Mouse (Mus musculus) CD4-positive, CD25-positive, alpha-beta regulatory T cell, adult 4 months (primary cell): ENCODE data around the gene BC030867. TPM values are rescaled to one million over a fixed set of nuclear protein-coding genes. Genes with fewer than 3 reads are reported as not detected.

Source experiments
- ATAC-seq: one replicate; pipeline ENCODE4 v1.8.0; 2017
- polyA plus RNA-seq, 2 experiments: library from polyadenylated mRNA; unstranded; fragments of 100-300 nt; shearing (Covaris generic); gene quantifications; one replicate each; pipeline ENCODE4 v1.2.1; 2017

The BC030867 gene
- polyA plus RNA-seq, 2 experiments from 2014 or later: 0.40 to 1.8 TPM

DNA sequence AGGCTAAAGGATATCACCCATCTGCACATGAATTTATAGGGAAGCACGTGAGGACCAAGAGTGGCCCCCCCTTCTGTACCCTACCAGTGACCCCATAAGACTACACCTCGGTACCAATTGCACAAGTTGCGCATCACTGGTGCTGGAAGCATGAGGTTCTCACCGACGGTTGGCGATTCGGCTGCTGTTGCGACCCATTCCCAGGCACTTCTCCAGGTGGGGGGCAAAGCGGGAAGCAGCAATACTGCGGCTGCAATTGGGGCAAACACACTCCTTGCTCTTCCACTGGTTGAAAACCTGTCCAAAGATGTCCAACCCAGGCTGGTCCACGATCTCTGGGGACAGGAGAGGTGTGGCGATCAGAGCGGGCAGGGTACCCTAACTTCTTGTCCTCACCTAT is 45.3 kb downstream of the BC030867 start:
- no peak for ATAC-seq

DNA sequence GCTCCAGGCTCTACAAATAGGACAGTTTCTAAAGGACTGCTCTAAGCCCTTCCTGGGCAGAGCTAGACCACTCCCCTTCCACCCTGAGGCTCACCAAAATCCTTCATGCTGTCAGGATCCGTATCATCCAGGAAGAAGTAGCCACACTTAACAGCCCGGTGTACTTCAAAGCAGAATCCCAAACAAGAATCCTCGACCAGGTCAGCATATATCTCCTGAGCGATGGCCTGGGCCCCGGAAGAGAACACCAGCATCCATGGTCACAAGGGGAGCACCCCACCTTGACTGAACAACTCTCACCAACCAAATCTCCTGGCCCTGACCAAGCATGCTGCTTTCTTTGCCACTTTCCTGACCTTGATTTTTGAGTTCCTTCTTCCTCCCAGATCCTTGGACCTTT is 45.7 kb downstream of the BC030867 start:
- no peak for ATAC-seq

DNA sequence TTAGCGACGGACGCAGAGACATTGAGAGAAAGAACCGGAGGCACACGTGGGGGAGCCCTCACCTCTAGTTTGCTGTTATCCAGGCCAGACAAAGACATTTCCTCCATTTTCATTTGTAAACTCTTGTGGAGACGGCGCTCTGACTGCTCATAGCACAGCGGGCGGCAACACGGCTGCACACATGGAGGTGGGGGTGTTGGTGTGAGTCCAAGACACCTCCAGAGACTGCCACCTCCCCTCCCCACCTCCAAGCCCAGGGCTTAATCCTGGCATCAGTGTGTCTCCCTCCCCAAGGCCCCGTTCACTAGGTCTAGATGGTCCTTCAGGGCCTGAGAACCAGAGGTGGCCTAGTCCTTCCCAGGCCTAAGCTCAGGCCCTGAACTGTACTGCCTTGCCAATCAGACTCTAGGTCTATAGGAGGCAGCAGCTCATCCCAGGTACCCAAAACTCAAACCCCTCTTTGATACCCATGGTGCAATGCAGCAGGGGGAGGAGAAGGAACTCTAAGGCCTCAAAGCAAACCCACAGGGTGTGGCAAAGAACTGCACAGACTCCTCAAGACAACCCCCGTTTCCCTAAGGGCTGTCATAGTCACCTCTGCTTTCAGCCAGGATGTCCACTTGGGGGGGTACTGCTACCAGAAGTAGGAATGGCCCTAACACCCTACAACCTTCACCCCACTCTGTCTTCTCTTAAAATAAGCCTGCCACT is 46.4 kb downstream of the BC030867 start:
- ATAC-seq: peak; percentile 50

DNA sequence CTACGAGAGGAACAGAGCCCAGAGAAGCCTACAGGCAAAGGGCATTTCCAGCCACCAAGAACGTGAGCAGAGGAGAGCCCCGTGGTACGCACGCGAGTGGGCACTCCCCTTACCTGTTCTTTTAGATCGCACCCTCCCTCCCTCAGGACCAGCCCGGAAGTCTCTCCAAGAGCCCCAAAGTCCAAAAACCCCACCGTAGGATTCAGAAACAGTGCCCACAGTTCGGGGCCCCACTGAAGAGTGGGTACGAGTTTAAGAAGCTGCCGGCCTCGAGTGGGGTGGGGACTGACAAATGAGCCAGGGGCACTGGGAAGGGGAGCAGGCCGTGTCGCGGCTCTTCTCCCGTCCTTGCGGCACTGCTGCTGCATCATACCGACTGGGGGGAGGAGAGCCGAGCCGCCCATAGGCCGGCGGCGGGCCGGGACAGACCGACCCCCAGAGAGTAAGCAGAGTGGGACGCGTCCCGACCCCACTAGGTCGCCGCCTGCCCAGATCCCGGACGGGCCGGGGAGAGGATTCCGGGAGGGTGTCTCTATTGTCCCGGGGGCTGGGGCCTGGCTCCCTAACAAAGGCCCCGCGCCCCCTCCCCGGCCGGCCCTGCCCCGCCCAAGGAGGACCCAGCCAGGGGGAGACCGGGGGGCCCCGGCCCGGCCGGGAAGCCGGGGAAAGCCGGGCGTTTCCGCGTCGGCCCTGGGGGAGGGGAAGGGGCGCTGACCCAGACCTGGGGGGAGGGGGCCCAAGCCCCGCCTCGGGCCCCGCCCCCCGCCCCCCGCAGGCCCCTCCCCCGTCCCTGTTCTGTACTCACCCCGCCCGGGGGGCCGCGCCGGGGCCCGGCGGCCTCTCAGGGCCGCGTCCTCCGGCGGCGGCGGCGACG is 47.2 kb downstream of the BC030867 start:
- peak; percentile 18 for ATAC-seq

DNA sequence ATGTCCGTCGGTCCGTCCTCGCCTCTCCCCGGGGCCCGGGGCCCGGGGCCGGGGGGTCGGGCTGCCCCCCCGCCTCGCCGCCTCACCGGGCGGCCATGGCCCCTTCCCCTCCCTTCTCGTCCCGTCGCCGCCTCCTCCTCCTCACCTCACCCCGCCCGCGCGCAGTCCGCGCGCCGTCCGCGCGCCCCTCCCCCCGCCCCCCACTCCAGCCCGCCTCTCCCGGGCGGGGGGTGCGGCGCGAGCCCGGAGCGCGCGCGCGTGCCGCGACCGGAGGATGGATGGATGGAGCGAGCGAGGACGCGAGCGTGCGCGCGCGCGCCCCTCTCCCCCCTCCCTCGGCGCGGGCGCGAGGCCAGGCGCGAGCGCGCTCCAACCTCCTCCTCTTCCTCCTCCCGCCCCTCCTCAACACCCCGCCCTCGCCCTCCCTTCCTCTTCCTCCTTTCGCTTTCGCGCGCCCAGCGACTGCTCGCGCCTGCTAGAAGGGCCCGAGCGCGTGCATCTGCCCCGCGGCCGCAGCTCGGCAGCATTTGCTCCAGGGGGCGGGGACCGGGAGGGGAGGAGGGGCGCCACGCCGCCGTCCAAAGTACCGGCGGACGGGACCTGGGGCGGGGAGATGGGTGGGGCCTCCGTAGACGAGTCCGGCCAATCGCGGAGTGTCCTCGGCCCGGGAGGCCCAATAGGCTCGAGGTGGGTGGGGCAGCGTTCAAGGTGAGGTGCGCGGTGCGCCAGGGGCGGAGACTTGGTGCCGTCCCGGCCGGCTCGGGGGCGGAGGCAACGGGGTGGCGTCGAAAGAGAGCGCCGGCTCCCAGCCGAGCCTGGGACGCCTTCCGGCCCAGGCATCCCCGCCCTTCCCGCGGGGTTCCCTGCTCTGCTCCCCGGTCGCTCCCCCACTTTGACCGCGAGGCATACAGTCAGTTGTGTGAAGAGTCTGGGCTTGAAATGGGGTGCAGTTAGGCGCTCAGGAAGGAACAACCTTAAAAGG is 48.1 kb downstream of the BC030867 start, which contains the start of gene Atxn7l3:
Gene Atxn7l3 (minus strand): TSS at position 141 of the 982 bp plus-strand sequence.
- ATAC-seq: peak; percentile 79

DNA sequence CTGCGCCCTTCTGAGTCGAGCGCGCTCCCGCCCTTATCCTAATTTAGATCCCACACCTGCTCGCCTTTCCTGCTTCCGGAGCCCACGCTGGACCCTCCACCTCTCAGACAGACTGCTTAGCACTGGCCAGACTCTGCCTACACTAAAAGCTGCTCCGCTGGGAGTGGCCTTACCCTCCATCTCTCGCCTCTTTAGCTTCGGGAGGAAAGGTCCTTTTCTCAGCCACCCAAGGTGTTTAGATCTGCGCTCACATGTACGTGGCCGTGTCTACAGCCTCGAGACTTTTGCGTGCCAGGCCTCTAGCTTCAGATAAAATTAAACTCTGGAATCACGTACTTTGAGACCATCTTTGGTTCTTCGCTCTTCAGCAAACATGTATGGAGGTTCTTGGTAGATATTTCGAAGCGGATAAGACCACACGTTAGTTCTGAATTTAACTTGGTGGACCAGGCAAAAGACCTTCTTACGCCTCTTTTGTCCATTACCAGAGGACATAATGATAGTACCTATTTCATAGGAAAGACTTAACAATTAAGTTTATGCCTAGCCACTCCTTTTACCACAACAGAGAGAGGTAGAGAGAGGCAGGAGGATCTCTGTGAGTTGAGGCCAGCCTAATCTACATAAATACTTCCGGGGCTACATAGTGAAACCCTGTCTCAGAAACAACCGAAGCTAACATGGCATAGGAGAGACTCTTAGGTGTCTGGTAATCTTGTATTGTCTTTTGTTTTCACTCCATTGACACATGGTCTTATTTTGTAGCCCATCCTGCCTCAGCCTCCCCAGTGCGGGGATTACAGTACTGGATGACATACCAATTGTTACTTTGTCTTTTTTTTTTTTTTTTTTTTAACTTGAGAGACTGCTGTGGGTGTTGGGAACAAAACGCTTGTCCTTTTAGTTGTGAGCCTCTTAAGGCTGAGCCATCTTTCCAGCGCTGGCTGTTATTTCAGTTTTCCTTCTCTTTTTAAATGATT is 49.2 kb downstream of the BC030867 start:
- ATAC-seq: peak; percentile 42

DNA sequence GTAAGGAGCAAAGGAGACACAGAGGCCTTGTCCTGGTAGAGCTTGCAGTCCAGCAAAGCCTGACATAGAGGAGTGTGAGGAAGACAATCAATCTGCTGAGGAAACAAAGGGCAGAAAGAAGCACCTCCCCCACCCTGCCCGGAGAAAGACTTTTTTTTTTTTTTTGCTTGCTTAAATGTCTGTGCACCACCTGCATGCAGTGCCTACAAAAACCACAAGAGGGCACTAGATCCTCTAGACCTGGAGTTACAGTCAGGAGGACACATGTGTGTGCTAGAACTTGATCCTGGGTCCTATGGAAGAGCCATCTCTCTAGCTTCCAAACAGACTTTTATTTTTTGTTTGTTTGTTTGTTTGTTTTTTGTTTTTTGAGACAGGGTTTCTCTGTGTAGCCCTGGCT is 51.2 kb downstream of the BC030867 start:
- ATAC-seq: no peak

DNA sequence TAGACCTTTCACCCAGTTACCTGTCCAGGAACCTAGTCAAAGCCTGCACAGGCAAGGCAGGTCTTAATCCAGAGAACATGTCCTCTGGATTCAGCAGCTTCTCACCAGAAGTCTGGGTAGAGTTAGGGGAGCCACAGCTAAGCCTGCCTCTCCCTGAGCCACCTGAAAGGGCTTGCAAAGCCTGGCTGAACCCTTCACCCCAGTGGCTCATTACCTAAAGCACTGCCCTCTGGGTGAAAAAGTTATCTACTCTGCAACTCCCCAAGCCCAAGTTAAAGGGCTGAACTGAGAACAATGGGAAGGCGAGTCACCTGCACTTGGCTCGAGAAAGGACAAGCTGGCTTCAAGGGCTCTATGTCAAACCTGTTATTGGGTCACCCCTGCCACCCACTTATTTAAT is 55.5 kb downstream of the BC030867 start:
- ATAC-seq: no peak

DNA sequence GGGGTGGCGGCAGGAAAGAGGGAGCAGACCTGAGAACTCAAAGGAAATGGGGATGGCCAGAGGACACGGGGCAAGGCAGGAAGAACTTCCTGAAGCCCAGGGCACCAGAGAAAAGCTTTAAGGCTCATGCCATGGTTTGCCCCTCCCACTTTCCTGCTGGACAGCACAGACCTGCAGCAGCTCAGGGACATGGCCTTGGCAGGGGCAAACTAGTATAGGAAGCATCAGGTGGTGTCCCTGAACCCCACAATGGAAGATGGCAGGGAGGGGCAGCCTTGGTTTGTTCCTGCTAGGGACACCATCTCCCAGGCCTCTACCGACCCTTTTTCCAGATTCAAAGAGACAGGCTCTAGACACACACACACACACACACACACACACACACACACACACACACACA is 56.7 kb downstream of the BC030867 start:
- ATAC-seq: no peak

DNA sequence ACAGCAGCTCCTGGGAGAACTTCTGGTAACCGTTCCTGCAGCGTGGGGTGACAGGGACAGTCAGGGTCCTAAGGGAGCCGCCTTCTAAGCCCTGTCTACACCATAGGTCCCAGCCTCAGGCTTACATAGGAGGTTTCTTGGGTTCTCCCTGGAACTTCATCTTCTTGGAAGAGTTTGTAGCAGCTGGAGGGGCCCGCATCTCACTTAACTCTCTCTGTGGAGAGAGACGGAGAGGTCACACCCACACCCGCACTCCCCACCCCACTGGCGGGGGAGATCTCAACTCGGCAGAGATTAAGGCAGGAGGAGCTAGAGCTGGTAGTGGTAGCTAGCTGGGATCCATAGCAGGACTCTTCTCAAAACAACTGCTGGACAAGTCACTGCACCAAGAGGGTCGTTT is 59.4 kb downstream of the BC030867 start:
- no peak for ATAC-seq

DNA sequence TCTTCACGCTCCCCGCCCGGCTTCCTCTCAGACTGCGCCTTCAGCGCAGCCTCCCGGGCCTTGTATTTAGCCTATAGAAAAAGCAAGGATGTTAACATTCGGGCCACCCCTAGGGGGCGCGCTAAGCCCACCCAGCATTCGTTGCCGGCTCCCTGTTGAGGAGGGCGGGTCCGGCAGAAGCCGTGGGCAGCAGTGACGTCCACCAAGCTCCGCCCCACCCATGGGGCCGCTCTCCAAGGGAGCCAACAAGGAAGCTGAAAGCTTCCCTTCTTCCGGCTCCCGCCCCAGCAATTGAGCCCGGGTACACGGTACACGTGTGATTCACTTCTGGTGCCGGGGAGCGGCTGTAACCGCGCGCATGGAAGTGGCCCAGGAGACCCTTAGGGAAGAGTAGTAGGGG is 60.3 kb downstream of the BC030867 start:
- peak; percentile 98 for ATAC-seq

DNA sequence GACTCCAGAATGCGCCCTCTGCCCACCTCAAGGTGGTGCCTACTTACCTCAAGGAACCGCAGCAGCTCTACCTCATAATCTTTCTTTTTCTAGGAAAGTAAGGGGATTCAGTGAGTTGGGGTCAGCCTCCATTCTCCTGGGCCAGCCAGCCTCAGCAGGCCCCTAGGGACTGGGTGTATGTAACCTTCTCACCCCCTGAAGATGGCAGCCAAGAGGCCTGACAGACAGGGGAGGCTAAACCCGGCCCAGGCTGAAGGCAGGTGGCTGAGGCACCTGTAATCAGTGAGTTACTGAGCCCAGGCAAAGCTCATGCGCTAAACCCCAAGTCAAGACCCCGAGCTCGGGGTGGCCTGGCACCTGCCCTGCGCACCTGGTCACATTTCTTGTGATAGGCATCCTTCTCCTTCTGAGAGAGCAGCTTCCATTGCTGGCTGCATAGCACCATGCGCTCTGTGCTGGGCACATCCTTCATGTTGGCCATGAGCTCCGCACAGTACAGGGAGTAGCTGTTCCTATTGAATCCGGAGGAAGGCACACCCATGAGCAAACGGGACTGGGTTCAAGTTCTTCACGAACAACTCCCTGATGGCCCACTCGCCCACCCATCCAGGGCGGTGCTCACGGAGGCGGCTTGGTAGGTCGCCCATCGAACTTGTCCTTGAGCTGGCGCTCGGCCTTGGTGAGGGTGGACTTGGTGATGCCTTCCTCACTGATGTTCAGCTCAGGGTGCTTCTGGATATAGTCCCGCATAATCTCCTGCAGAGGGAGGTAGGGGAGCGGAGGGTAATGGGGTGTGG is 61.3 kb downstream of the BC030867 start:
- ATAC-seq: no peak

DNA sequence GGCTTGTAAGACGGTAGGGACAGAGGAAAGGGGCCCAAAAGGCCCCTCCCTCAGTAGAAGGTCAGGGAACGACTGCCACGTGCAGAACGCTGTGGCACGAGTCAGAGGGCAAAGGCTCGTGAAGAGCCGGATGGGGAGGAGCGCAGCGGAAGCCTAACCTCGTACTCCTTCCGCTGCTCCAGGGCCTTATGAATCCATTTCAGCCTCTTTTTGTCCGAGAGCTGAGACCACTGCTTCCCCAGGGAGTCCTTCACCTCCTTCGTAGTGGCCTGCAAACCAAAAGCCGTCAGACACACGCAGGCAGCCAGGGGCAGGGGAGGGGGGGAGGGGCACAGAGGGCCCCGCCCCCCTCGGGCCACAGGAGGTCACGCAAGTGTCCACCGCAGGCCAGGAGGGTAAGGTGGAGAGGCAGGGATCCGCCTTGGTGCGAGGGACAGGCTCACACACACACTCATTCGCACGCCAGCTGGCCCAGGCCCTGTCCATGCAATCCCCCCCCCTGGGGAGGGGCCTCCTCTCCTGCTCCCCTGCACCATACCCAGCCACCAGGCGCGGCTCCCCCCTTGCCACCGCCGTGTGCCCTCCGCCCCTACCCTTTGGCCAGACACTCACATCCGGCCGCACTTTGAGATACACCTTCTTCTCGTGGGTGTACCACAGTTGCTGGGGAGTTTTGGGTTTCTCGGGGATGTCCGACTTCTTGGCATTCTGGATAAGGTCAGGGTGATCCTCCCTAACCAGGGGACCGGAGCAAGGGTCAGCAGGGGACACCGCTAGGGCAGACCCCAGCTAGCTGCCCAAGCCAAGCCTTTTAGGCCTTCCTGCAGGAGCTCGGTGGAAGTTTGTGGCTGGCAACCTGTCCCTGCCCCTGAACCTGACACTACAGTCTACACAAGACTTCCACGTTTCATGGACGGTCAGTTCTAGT is 62.4 kb downstream of the BC030867 start:
- no peak for ATAC-seq

DNA sequence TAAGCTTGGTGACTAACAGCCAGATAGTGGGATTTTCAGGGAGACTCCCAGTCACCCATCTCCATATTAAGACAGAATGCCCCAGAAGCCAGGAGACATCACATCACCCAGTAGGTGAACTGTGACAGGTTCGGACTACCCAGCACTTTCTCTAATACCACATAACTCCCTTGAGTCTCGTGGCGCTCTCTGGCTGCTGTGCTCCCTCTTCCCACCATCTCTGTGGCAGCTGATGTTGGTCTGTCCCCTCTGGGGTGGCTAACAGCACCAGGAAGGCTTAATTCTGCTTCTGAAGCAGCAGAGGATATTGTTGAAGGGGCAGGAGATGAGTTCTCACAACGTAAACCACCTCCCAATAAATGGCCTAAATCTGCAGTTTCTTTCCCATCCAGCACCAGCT is 63.3 kb downstream of the BC030867 start:
- ATAC-seq: no peak

DNA sequence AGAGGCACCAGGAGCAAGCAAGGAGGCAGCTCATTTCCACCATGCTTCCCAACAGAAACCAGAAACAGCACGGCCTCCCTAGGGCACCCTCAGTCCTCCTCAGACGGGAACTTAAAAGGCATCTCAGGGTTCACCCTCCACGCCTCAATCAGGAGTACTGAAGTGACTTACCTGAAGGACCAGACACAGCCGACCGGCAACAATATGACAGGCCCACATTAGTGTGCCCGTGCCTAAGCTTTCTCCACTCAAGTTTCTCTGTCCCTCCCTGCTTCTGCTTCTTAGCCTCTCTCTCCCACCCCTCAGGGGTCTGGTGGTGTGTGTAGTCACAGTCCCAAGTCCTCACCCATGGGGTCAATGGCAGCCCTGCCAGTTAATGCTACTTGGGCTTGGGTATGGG is 63.9 kb downstream of the BC030867 start:
- ATAC-seq: no peak

DNA sequence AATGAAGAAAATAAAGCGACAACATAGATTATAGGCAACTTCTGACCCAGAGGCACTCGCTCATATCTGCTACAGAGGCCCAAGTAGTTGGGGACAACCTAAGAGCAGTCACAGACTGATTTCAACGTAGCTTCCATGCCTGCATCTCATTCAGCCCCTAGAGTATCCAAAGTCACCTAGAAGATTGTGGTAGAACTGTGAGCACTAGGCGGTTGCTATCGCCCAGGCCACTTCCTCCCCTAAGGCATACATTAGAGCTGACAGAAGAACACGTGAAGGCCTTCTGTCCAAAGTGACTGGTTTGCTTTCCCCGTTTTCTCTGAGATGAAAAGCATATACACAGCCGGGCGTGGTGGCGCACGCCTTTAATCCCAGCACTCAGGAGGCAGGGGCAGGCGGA is 65.6 kb downstream of the BC030867 start:
- no peak for ATAC-seq
